Mouse (Mus musculus): ENCODE measurements around the gene Qser1.

- no peak for TF ChIP-seq CHD2 (IDR thresholded peaks at IDR 0.05; ENCODE audit: low read depth, low read length)
- TF ChIP-seq MAFK (IDR thresholded peaks at IDR 0.05; ENCODE audit: insufficient read depth, low read depth, low read length): no peak
- TF ChIP-seq ZC3H11A (IDR thresholded peaks at IDR 0.05; ENCODE audit: borderline replicate concordance, low read depth, low read length): no peak
- TF ChIP-seq ZNF384 (IDR thresholded peaks at IDR 0.05; ENCODE audit: low read depth, low read length): no peak
Observed at GRCm38 (mm10) chr2:104849276-104849990, 32.9 kb upstream of the Qser1 start, which contains the start of gene Prrg4.

All from ES-E14 (cell line).